Mouse (Mus musculus): Measurements from ENCODE around the gene Cuedc1.

Cuedc1 gene

DNA sequence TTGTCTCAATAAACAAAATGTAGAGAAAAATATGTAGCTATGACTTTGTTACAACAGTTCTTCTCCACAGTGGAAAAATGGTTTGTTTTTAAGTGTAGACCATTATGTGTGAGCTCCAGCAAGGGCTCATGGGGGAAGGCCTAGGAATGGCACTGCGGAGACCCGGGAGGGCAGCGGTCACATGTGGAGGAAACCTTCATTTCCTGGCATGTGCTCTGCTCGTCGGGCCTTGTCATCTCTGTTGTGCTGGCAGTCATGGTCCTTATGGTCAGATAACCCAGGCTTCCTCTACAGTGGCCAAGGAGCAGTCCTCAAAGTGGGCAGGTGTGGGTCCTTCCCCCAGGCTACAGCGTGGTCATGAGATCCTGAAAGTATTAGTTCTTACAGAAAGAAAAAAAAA, 14.2 kb upstream of the Cuedc1 start:
- in situ Hi-C loops (cut with MboI) = no loop called here

DNA sequence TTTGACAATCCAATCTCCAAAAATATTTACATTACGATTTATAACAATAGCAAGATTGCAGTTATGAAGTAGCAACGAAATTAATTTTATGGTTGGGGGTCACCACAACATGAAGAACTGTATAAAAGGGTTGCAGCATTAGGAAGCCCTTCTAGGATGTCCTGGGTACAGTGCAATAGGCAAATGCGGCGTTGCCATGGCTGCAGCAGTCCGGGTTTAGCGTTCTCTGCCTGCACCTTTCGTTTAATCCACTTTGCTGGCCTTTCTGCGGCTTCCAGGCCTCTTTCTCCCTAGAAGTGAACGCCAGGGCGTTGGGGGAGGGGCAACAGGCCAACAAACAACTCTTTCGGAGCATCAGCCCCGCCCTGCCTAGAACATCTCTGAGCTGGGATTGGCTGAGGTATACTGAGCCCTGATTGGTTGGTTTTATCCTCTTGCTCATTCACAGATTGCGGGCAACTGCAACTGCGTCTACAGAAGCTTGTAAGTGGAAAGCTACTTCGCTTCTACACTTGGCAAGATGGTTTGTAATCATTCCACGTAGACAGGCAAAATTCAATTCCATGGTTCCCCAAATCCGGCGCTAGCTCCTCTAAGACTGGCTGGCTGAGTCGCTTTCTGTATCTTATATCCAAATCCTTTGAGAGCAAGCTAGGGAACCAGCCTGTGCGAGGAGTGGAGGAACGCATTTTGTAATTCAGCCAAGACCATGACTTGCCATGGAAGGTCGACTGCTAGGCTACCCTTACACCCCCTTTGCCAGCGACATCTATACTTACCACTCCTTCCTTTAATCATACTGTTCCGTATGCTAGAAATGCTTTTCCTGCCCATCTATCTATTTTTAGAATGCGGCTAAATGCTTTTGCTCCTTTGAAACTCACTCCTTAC, 10.9 kb upstream of the Cuedc1 start:
- in situ Hi-C loops (cut with MboI) = no loop called here

DNA sequence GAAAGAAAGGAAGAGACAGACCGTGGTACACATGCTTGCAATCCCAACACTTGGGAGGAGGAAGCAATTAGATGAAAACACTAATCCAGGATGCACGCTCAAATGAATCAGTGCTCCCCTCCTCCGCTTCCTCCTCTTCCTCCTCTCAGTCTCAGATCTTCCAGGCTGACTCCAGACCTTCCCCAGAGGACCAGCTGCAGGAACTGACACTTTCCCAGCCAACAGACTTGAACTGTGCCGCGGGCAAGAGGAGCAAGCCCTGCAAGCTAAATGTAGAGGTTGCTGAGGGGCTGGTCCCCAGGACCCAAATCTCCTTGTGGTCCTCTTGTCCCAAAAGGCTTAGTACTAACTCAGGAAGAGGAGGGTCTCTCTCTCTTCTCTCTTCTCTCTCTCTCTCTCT, 8.7 kb upstream of the Cuedc1 start:
- in situ Hi-C loops (cut with MboI) = no loop called here

GRCm38 (mm10) chr11:88090293-88090692, 7.6 kb upstream of the Cuedc1 start:
- in situ Hi-C loops (cut with MboI) = no loop called here

DNA sequence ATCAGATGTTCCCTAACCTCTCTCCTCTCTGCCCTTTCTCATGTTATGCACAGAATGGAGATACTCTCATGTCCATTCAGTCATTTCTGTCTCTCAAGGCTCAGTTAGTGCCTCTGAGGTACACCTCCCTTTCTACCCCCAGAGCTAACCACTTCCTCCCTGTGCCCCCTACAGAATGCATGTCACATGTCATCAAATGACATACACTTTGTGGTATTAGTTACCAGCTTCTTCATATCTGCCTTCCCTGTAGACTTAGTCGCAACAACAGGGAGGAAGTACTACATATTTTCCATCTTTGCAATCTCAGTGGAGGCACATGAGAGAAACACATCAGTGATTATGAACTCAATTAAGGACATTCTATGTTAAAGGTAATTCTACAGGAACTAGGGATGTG, 5.9 kb upstream of the Cuedc1 start:
- in situ Hi-C loops (cut with MboI) = no loop called here

DNA sequence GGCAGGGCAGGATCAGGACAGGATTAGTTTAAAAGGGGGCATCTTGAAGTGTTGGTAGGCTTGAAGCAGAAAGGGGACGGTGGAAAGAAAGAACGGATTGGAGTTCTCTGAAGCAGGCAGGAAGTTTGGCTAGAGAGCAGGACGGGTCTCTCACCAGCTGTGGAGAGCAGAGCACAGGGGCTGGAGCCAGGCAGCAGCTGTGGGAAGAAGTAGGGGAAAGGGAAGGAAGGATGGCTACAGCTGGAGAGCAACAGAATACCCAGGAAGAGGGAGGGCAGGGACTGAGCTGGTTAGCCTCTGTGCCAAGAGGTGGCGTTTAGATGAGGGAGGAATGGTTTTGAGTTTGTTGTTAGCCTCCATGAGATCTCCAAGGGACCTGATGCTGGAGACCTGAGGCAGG, 685 bp upstream of the Cuedc1 start:
- in situ Hi-C loops (cut with MboI) = no loop called here

GRCm38 (mm10) chr11:88098787-88099598, 1.1 kb downstream of the Cuedc1 start:
- in situ Hi-C loops (cut with MboI) = no loop called here

DNA sequence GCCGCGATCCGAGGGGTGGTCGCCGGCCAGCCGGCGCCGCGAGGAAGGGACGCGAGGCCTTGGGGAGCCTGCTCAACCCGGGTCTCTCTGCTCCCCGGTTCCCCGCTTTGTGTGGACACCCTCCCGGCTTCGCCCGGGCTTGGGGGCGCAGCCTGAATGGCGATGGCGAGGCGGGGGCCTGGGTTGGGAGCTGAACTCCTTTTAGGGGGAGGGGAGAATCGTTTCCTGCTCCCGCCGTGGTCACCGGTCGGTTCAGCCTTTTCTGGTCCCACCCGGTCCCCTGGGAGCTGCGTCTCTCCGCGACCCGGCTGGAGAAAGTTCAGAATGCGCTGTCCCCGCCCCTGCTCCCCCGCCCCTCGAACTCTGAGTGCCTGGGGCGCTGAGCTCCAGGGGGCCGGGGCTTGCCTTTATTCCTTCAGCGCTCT, 1.8 kb downstream of the Cuedc1 start:
- in situ Hi-C loops (cut with MboI) = no loop called here

DNA sequence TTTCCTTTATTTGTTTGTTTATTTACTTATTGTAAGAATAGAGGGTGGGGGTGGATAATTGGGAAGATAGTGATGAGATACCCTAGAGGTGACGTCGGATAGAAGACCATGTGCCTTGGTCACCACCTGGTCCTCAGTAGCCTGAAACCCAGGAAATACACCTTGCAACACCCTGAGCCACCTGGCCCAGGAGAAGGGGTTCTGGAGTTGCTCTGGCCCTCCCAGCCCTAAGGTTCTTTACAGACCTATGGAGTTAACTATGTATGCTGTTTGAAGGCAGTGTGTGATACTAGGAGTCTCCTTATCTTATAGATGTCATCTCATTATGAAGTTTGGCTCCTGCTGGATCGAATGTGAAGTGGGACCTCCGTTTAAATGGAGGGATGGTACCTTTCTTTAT, 2.3 kb downstream of the Cuedc1 start:
- in situ Hi-C loops (cut with MboI) = no loop called here

- in situ Hi-C loops (cut with MboI) = no loop called here
Observed at GRCm38 (mm10) chr11:88103214-88103941, 5.5 kb downstream of the Cuedc1 start.

DNA sequence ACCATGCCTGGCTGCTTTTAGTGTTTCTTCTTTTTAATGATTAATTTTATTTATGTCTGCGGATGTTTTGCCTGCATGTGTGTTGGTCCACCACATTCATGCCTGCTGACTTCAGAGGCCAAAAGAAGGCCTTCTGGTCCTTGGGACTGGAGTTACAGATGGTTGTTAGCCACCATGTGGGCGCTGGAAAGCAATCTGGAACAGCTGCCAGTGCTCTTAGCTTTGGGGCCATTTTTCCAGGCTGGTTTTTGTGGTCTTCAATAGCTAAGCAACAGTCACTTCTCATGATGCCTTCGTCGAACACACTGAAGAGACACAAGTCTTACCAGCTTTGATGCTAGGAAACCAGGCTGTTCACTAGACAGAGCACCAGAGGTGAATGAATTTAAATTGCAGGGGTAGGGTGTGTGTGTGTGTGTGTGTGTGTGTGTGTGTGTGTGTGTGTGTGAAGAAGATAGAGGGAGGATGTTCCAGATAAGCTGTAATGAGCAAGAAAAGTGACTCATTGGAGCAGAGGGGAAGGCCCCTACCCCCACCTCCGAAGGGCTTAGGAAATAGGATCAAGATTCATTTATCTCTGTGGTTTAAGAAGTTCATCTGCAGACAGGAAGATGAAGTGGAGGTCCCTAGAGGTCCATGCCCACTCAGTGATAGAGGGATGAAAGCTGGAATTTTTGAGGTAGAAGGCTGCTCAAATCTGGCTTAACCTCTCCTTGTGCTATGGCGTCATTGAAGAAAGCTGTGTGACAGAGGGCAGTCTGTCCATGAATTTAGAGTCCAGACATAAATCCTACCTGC, 7.8 kb downstream of the Cuedc1 start:
- in situ Hi-C loops (cut with MboI) = no loop called here

- in situ Hi-C loops (cut with MboI) = no loop called here
Observed at GRCm38 (mm10) chr11:88106292-88106554, 8.4 kb downstream of the Cuedc1 start.

DNA sequence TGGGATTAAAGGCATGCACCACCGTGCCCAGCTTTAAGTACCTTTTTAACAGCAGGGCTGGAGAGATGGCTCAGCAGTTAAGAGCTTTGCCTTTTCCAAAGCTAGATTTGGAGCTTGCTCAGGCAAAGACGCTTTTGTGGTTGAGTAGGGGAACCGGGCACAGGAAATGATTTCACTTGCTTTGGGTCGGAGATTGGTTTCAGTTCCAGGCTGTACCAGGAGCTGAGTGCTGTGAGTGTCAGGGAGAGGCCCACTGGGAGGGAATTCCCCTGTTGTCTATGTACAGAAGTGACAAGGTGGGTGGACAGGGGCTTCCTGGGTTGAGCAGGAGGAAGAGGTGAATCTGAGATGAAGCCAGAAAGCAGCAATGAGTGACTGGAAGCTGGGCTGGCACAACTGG, 9.5 kb downstream of the Cuedc1 start:
- in situ Hi-C loops (cut with MboI) = no loop called here

- in situ Hi-C loops (cut with MboI) = no loop called here
Observed at GRCm38 (mm10) chr11:88110031-88110594, 12.3 kb downstream of the Cuedc1 start.

DNA sequence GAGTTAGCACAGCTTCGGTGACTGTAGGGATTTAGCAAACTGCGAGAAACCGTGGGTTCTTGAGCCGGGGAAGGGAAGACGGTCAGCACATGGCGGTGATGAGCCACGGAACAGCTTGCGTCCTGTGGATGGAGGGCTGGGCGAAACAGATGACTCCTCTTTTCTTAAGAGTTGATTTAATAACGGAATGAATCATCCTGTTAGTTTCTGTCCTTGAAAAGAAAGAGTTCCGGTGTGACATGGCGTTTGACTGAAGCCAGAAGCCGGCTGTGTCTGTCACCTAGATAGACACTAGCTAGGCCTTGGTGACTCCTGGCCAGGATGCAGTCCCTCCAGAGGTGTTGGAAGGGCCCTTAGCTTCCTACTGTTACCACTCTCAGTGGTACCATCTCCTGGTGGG, 14.2 kb downstream of the Cuedc1 start:
- in situ Hi-C loops (cut with MboI) = no loop called here

DNA sequence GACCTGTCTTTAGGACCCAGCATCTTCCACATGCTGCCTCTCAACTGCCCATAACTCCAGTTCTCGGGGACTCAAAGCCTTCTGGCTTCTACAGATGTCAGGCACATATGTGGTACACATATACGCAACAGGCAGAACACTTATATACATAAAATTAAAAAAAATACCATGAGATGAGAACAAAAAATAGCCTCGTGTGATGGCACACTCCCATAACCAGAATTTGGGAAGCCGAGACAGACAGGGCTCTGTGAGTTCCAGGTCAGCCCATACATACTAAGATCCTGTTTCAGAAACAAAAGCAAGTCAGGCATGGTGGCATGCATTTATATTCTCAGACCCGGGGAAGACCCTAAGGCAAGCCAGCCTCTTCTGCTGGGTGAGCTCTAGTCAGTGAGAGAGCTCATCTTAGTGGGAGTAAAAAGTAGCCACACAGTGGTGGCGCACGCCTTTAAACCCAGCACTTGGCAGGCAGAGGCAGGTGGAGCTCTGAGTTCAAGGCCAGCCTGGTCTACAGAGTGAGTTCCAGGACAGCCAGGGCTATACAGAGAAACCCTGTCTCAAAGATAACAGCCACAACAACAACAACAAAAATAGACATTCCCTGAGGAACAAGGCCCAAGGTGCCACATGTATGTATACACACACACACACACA, 14.9 kb downstream of the Cuedc1 start:
- in situ Hi-C loops (cut with MboI) = no loop called here

- in situ Hi-C loops (cut with MboI) = no loop called here
Observed at GRCm38 (mm10) chr11:88113543-88114271, 15.8 kb downstream of the Cuedc1 start.

GRCm38 (mm10) chr11:88114871-88115301, 17.0 kb downstream of the Cuedc1 start:
- in situ Hi-C loops (cut with MboI) = no loop called here

GRCm38 (mm10) chr11:88116568-88116967, 18.7 kb downstream of the Cuedc1 start:
- in situ Hi-C loops (cut with MboI) = no loop called here
